Mouse (Mus musculus) heart, embryonic 10.5 days (tissue): ENCODE data around the gene Neurog1. TPM values are rescaled to one million over a fixed set of nuclear protein-coding genes. Genes with fewer than 3 reads are reported as not detected.

Source experiments
- DNase-seq: peaks from one replicate; pipeline ENCODE4 v3.0.0-alpha.2; 2017; ENCODE audit warnings: low spot score
- H3K27ac ChIP-seq: fragments of 300-500 bp; sonication (generic); 2 replicates; pipeline ENCODE4 v1.5.1; 2016; ENCODE audit warnings: mild to moderate bottlenecking
- H3K27me3 ChIP-seq: fragments of 300-500 bp; sonication (generic); 2 replicates; pipeline ENCODE4 v1.6.1; 2016; ENCODE audit warnings: mild to moderate bottlenecking; ENCODE audit not compliant: poor library complexity, insufficient read depth, severe bottlenecking
- H3K36me3 ChIP-seq: fragments of 300-500 bp; sonication (generic); 2 replicates; pipeline ENCODE4 v1.6.1; 2016; ENCODE audit warnings: mild to moderate bottlenecking, moderate library complexity
- H3K4me1 ChIP-seq: fragments of 300-500 bp; sonication (generic); 2 replicates; pipeline ENCODE4 v1.6.1; 2016; ENCODE audit warnings: mild to moderate bottlenecking
- H3K4me3 ChIP-seq: fragments of 300-500 bp; sonication (generic); 2 replicates; pipeline ENCODE4 v1.5.1; 2016; ENCODE audit warnings: mild to moderate bottlenecking, moderate library complexity
- H3K9me3 ChIP-seq: fragments of 300-500 bp; sonication (generic); 2 replicates; pipeline ENCODE4 v1.6.1; 2016; ENCODE audit warnings: mild to moderate bottlenecking, moderate library complexity
- WGBS: fragments of 180-500 bp; shearing (Covaris S2); methylation state at CpG from one replicate; pipeline ENCODE4 v1.1.7; 2016; 5-methylcytosine and 5-hydroxymethylcytosine counted together
- polyA plus RNA-seq: library from polyadenylated mRNA; unstranded; fragments of >200 nt; fragmentation: Nextera tagmentation; extraction: Ambion mirVana; gene quantifications from 2 replicates; pipeline ENCODE4 v1.2.1, GENCODE M21; 2016

Gene Neurog1
- polyA plus RNA-seq, result 0.09 and 0.20 TPM in 2 replicates

DNA sequence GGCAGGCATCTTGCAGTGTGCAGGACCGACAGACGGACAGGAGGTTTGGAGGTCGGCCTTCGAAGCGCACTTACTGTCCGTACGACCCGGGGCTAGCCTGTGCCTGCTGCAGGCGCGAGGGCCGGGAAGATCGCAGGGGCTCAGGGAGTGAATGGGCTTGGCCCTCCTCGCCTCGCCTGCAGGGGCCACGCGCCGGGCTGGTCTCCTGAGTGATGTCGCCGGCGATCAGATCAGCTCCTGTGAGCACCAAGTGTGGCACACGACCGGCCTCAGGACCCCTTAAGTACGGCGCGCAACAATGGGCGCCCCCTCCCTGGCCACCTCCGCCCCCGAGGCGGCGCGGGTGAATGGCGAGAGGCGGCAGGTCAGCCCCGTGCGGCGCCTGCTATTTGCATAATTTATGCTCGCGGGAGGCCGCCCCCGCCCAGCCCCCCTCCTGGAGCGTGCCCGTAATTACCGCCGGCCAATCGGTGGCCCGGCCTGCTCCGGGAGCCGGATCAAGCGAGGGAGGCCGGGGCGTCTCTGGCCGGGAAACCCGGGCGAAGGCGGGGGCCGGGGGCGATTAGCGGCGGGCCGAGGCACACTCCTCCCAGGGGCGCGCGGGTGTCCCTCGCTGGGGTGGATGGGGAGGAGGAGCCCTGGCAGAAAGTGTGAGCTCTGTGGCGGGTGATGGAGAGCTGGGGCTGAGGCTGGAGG lies at the start of gene Neurog1:
TSS of gene Neurog1 (minus strand) at position 240 of the 696 bp plus-strand sequence.
- peak within 1 kb of the TSS; percentile 52 for H3K4me3 ChIP-seq
- H3K9me3 ChIP-seq, result no peaks in the 10 kb centered on the region

DNA sequence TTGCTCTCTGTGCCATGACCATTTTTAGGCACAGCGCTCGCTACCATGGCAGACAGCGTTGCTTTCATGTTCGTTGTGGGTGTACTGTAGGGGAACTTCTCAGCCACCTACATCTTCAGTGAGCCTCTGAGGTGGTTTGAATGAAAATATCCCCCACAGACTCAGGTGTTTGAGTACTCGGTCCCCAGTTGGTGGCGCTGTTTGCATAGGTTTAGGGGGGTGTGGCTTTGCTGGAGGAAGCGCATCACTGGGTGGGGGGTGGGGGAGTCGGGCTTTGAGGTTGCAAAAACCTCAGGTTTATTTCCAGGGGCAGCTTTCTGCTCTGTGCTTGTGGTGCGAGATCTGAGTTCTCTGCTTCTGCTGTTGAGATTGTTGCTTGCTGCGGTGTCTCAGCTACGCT lies 47.4 kb upstream of the Neurog1 start:
- Histone ChIP-seq H3K27me3 (peaks cover 82% of the 10 kb centered on the region), H3K36me3 (no peaks in the 10 kb centered on the region), H3K27ac (no peak overlapping the region), H3K4me3 (no peak overlapping the region), H3K4me1 (peaks cover 21% of the 10 kb centered on the region), H3K9me3 (no peaks in the 10 kb centered on the region)
- DNase-seq, result no peak
- 86% methylated on average over 11 of the region's 11 CpGs for WGBS

More for the DNA sequence above, at the start of gene Neurog1:
- Histone ChIP-seq H3K27me3 (peaks cover 100% of the 10 kb centered on the region), H3K4me1 (peaks cover 15% of the 10 kb centered on the region), H3K27ac (no peak within 1 kb of the TSS; the same call in none of the 2 replicates), H3K36me3 (no peaks in the 10 kb centered on the region)
- DNase-seq, result no peak
- WGBS, result 1% methylated on average over 65 of the region's 65 CpGs

DNA sequence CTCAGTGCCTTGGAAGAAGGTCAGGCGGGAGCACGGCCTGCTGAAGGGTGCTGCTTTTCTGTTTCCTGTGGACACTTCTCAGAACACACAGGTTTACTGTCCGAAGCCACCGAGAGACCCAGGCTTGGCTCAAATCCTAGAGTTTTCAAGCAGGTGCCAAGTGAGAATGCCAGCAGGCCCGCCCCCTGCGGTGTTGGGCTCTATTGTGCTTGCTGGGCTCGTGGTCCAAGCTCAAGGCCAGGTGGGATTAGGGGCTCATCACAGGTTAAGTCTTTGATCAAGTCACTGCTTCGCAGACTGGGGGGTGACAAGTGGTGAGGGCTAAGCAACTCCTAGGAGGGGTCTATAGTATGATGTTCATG lies 44.7 kb upstream of the Neurog1 start:
- DNase-seq, result no peak
- no peak overlapping the region for H3K27ac ChIP-seq
- H3K4me1 ChIP-seq, result peaks cover 21% of the 10 kb centered on the region
- WGBS, result 6% methylated on average over 8 of the region's 8 CpGs
- H3K4me3 ChIP-seq, result peak overlapping the region; percentile 71
- no peaks in the 10 kb centered on the region for H3K36me3 ChIP-seq
- H3K27me3 ChIP-seq, result peaks cover 87% of the 10 kb centered on the region
- no peaks in the 10 kb centered on the region for H3K9me3 ChIP-seq

DNA sequence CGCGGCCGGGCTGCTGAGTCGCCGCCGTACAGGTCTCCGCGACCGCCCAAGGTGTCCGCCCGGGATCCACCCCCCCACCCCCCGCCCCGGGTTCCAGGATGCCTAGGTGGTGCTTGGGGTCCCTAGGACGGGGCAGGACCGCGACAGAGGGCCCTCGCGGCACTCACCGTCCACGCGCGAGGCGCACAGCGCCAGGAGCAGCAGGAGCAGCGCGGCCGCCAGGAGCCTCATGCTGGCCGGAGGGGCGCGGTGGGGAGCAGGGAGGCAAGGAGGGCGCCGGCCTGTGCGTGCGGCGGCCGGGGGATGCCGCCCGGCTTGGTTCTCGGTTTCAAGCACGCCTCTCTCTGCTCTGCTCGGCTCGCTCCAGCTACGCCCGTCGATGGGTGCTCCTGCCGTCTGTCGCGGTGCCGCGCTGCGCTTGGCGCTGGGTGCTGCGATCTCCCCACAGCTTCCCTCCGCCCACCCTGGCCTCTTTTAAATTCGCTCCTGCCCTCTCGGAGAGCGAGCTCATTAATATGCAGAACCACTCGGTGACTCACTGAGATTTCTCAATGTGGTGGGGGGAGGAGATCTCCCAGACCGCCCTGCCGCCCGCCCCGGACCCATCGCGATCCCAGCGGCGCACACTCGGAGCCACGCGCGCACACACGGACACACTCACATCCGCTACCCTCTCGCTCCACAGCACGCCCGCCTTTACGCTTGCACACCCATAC lies 44.1 kb upstream of the Neurog1 start, which contains the start of gene Cxcl14:
TSS of gene Cxcl14 (minus strand) at position 609 of the 716 bp plus-strand sequence.
- no peaks in the 10 kb centered on the region for H3K36me3 ChIP-seq
- peak within 1 kb of the TSS; percentile 71 for H3K4me3 ChIP-seq
- WGBS, result under 1% methylated on average over 76 of the region's 76 CpGs
- no peak for DNase-seq
- no peaks in the 10 kb centered on the region for H3K9me3 ChIP-seq
- H3K4me1 ChIP-seq, result peaks cover 21% of the 10 kb centered on the region
- peaks cover 92% of the 10 kb centered on the region for H3K27me3 ChIP-seq
- H3K27ac ChIP-seq, result peak within 1 kb of the TSS; percentile 75

DNA sequence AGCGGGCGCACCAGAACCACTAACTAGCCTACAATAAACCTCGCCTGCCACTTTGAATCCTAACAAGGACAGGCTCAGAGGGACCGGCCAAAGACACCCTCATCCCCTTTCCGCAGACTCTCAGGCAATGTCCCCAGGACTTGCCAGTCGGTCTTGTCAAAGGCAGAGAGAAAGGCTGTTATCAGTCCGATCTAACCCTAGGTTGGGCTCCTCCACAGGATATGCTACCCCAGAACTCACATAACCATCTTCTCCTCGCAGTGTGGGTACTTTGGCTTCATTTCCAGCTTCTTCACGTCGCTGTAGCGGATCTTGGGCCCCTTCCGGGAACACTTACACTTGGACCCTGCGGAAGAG lies 43.6 kb upstream of the Neurog1 start:
- Histone ChIP-seq H3K9me3 (no peaks in the 10 kb centered on the region), H3K27ac (peak overlapping the region; percentile 75; the same call in 1 of the 2 replicates), H3K27me3 (peaks cover 97% of the 10 kb centered on the region), H3K4me3 (peak overlapping the region; percentile 71), H3K36me3 (no peaks in the 10 kb centered on the region), H3K4me1 (peaks cover 21% of the 10 kb centered on the region)
- DNase-seq, result no peak
- WGBS, result 4% methylated on average over 13 of the region's 13 CpGs

DNA sequence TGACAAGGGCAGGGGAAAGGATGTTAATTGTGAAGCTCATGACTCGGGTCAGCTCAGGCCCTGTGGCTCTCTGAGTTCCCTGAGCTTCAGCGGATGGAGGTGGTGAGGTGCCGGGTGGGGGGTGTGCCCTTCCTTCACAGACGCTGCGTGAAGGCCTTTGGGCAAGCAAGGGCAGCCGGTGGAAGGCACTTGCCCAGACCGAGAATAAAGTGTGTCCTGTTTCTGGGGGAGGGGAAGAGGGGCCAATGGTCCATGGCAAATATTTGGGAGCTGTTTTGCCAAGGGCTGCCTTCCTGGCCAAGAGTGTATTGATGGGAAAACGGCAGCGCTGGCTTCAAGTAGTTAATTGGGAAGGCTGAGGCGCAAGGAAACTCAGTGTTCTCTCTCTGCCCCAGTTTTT lies 42.9 kb upstream of the Neurog1 start:
- no peak for DNase-seq
- peaks cover 21% of the 10 kb centered on the region for H3K4me1 ChIP-seq
- 0 out of 2 replicates have a peak, but pooled peaks cover 3% of the 10 kb centered on the region for H3K9me3 ChIP-seq
- 0 out of 2 replicates have a peak overlapping the region, but pooled peaks have one; percentile 71 for H3K4me3 ChIP-seq
- H3K36me3 ChIP-seq, result no peaks in the 10 kb centered on the region
- no peak overlapping the region for H3K27ac ChIP-seq
- H3K27me3 ChIP-seq, result peaks cover 100% of the 10 kb centered on the region
- 6% methylated on average over 10 of the region's 10 CpGs for WGBS

DNA sequence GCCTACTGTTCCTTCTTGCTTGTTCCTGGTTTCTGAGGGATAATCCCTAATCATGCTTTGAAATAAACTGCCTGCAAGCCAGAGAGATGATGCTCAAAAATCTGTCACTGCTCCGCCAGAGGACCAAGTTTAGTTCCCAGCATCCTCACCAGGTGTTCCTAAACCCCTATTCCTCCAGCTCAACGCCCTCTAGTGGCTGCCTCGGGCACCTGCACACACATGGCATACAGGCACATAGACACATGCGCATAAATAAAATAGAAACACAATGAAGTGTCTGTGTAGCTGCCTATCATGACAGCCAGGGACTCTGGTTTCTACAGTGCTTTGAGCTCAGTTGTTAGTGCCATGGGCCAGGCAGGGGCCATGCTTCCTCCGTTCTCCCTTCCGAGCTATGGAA lies 38.0 kb upstream of the Neurog1 start:
- Histone ChIP-seq H3K4me3 (no peak overlapping the region), H3K36me3 (no peaks in the 10 kb centered on the region), H3K27ac (no peak overlapping the region), H3K27me3 (peaks cover 76% of the 10 kb centered on the region), H3K4me1 (peaks cover 3% of the 10 kb centered on the region; the same call in 1 of the 2 replicates), H3K9me3 (0 out of 2 replicates have a peak, but pooled peaks cover 3% of the 10 kb centered on the region)
- no peak for DNase-seq
- WGBS, result 75% methylated on average over 6 of the region's 6 CpGs

DNA sequence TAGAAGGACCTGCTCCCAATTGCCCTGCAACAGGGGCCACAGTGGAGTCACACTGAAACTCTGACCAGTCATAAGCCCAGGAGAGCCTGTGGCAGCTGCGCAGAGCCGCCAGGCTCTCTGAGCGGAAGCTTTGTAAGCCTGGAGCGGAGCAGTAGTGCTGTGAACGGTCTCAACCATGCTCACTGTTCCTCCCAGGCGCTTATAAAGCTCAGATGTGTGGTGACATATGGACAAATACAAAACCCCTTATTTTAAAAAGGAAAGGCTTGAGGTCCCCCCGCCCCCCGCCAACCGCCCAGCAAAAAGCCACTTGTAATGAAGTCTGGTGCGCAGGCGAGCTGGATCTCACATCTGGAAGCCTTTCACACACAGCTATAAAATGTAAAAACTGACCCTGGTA lies 37.3 kb upstream of the Neurog1 start:
- WGBS, result 72% methylated on average over 11 of the region's 11 CpGs
- Histone ChIP-seq H3K4me3 (no peak overlapping the region), H3K27me3 (peaks cover 74% of the 10 kb centered on the region), H3K4me1 (no peaks in the 10 kb centered on the region), H3K9me3 (0 out of 2 replicates have a peak, but pooled peaks cover 3% of the 10 kb centered on the region), H3K27ac (no peak overlapping the region), H3K36me3 (no peaks in the 10 kb centered on the region)
- no peak for DNase-seq

DNA sequence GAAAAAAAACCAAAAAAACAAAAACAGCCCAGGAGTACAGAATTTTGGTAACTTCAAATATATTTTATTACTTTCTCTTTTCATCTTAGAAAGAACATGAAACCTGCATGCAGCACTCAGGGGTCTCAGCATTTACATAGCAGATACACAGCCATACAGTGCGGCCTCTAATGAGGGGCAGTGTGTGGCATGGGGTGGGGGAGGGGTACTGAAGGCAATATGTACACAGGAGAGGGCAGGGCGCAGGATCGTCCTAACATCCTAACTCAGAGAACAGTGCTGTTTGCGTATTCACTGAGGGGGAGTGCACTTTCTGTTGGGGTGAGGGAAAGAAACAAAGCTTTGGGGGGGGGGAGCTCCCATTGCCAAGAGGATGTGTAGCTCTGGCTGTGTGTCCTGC lies 36.6 kb upstream of the Neurog1 start:
- H3K4me3 ChIP-seq, result no peak overlapping the region
- DNase-seq, result no peak
- WGBS, result 41% methylated on average over 4 of the region's 4 CpGs
- no peak overlapping the region for H3K27ac ChIP-seq
- no peaks in the 10 kb centered on the region for H3K4me1 ChIP-seq
- H3K9me3 ChIP-seq, result 0 out of 2 replicates have a peak, but pooled peaks cover 3% of the 10 kb centered on the region
- peaks cover 67% of the 10 kb centered on the region for H3K27me3 ChIP-seq
- no peaks in the 10 kb centered on the region for H3K36me3 ChIP-seq

DNA sequence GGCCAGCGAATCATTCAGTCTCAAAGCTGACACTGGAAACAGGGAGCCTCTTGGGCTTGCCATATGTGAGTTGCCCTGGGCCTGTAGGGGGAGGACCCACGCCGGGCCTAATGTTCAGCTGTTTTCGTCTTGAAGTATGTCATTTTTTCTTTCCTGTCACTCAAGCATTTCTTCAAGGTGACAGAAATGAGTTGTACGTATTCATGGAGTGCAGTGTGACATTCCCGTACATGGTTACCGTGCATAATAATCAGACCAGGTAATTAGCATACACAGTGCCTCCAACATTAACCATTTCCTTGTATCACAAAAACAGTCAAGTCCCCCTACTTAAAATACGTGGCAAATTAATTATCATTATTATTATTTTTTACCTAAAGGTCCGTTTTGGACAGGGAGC lies 35.1 kb upstream of the Neurog1 start:
- 0 out of 2 replicates have a peak, but pooled peaks cover 3% of the 10 kb centered on the region for H3K9me3 ChIP-seq
- peaks cover 66% of the 10 kb centered on the region for H3K27me3 ChIP-seq
- no peaks in the 10 kb centered on the region for H3K4me1 ChIP-seq
- 84% methylated on average over 9 of the region's 9 CpGs for WGBS
- no peak for DNase-seq
- H3K4me3 ChIP-seq, result no peak overlapping the region
- no peak overlapping the region for H3K27ac ChIP-seq
- H3K36me3 ChIP-seq, result no peaks in the 10 kb centered on the region

DNA sequence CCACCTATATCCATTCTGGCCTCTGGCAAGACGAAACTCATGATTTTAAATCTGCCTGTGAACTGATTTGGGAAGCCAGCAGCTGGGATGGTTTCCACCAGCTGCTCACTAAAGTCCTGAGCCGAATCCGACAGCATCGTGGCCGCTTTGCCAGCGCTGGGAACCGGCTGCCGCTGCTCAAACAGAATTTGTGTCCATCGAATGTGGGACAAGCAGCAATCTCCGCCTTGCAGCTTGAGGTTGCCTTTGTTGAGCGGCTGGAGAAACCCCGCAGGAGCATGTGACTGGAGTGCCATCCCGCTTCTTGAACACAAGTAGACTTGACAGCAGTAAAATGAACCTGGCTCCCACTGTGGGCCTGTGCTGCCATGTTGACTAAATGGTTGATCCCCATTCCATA lies 31.4 kb upstream of the Neurog1 start:
- DNase-seq, result no peak
- H3K27me3 ChIP-seq, result peaks cover 42% of the 10 kb centered on the region; the same call in 1 of the 2 replicates
- no peaks in the 10 kb centered on the region for H3K36me3 ChIP-seq
- H3K27ac ChIP-seq, result no peak overlapping the region
- no peaks in the 10 kb centered on the region for H3K4me1 ChIP-seq
- 88% methylated on average over 13 of the region's 13 CpGs for WGBS
- no peaks in the 10 kb centered on the region for H3K9me3 ChIP-seq
- no peak overlapping the region for H3K4me3 ChIP-seq

DNA sequence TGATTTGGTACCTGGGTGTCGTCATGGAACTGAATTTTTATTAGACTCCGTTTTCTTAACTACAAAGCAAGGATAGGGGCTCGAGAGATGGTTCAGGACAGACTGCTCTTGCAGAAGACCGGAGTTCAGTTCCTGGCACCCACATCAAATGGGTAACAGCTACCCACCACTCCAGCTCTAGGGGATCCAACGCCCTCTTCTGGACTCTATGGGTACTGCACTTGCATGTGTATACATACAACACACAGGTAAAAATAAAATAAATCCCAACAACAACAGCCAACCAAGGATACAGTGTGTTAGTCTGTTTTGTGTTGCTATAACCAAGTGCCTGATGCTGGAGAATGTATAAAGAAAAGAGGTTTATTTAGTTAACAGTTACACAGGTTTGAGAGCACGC lies 28.4 kb upstream of the Neurog1 start:
- no peaks in the 10 kb centered on the region for H3K4me1 ChIP-seq
- peaks cover 45% of the 10 kb centered on the region; the same call in 1 of the 2 replicates for H3K27me3 ChIP-seq
- no peaks in the 10 kb centered on the region for H3K36me3 ChIP-seq
- DNase-seq, result no peak
- no peak overlapping the region for H3K27ac ChIP-seq
- H3K4me3 ChIP-seq, result no peak overlapping the region
- no peaks in the 10 kb centered on the region for H3K9me3 ChIP-seq
- WGBS, result 74% methylated on average over 6 of the region's 6 CpGs

DNA sequence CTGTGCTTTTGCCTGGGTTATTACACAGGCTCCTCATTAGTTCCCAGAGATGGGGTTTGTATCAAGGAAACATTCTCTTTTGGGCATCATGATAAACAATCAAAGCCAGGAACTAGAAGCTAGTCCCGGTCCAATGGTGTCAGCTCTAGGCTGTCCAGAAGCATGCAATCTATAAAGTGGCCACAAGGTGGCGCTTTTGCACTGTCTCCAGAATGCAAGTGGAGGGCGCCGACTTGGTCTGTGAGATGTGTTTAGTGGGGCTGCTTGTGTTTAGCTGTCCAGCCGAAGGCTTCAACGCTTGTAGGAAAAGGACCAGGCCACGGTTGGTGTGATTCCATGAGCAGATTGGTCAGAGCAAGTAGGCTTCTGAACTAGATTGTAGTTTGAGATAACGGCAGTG lies 27.5 kb upstream of the Neurog1 start:
- Histone ChIP-seq H3K9me3 (no peaks in the 10 kb centered on the region), H3K27me3 (peaks cover 44% of the 10 kb centered on the region; the same call in 1 of the 2 replicates), H3K4me3 (no peak overlapping the region), H3K27ac (no peak overlapping the region), H3K36me3 (no peaks in the 10 kb centered on the region), H3K4me1 (no peaks in the 10 kb centered on the region)
- peak; percentile 90 for DNase-seq
- 22% methylated on average over 8 of the region's 8 CpGs for WGBS
